Mouse (Mus musculus) embryonic fibroblast, embryonic 13.5 days (primary cell): Measurements from ENCODE around the gene Pttg1ip.

ENCODE experiments used
- CTCF ChIP-seq: IDR thresholded peaks from 2 replicates; pipeline ENCODE4 v1.5.1; 2011; ENCODE audit warnings: mild to moderate bottlenecking, control low read depth, low read length, moderate library complexity, borderline replicate concordance; ENCODE audit not compliant: insufficient read depth
- POLR2A ChIP-seq: IDR thresholded peaks from 2 replicates; pipeline ENCODE4 v1.6.1; 2011; ENCODE audit warnings: low read depth, mild to moderate bottlenecking, control low read depth, low read length, moderate library complexity

GRCm38 (mm10) chr10:77589117-77589516, 7.6 kb downstream of the Pttg1ip start:
- TF ChIP-seq CTCF: no peak
- TF ChIP-seq POLR2A: no peak
